Mouse (Mus musculus) CD4-positive helper T cell, adult 2 months (primary cell): ENCODE measurements around the gene Gm30302.
"Not testable (repeated sequence)": the region's sequence is repeated elsewhere in the genome, so short reads cannot be mapped to it uniquely, and the experiment has no call there.

Experiments used
- DNase-seq: peaks from one replicate; pipeline ENCODE4 v3.0.0-alpha.2; 2012; ENCODE audit warnings: low read depth, missing footprints, low spot score

The Gm30302 gene

DNA sequence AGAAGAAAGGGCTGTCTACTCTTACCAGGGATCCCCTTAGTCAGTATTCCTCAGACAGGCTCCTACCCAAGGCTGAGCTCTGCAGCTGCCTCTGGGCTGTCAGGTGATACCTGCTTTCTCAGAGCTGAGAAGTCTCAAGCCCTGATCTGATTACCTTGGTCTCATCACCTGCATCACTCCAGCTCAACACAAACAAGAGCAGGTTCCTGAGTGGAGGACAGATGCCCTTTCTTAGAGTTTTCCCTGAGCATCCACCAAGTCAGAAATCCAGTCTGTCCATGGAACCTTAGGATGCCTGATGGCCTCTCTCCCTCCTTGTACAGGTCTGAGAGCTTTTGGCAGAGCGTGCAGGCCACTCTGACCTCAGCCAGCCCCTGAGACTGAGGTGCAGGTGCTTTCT is at the start of gene Gm30302:
Gene Gm30302, minus strand, starts transcription at position 101 of the 400 bp plus-strand sequence.
- DNase-seq: no peak

DNA sequence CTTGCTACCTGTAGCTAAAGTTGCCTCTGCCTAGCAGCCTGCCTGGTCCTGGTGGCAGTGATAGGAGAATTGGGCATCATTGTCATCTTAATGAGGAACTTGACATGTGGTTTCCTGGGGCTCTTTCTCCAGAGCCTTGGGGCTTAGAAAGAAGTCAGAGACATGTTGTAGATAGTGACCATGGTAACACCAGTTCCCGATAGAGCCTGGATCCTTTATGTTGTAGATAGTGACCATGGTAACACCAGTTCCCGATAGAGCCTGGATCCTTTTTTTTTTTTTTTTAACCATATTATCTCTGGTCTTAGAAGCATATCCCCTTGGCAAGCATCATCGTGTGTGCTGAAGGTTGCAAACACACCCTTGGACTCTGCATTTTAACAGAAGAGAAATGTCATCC is 48.0 kb upstream of the Gm30302 start:
- no peak for DNase-seq

DNA sequence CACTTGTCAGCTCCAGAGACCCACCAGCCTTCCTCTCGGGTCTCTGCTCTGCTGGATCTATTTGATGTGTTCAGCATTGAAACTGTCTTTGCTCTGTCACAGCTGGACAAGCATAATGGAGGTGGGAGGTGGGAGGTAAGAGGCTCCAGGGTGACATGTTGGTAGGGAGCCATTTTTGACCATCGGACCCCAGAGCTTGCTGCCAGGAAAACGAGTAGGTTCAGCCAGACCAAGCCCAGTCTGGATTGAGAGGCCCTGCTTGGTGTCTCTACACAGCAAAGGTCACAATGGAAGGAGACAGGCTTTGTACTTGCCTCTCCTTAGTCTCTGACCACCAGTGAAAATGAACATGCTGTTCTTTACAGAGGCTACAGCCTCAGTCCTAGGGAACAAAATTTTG is 47.3 kb upstream of the Gm30302 start:
- DNase-seq: no peak

DNA sequence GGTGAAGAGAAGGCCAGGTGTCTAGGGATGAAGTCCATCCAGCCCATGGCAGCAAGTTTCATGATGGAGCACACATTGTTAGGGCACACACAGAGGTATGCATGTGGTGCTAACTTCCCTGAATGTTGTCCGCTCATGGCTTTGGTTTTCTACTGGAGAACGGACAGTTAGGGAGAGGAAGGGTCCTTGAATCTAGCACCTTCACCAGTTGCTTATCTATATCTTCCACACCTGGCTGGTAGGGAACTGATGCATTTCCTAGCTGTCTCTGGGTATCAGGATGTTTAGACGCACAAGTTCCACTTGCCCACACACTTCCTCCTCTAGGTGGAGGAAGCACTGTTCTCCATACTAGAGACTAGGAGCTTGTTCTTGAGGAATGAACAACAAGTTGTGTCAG is 46.9 kb upstream of the Gm30302 start:
- DNase-seq: no peak

DNA sequence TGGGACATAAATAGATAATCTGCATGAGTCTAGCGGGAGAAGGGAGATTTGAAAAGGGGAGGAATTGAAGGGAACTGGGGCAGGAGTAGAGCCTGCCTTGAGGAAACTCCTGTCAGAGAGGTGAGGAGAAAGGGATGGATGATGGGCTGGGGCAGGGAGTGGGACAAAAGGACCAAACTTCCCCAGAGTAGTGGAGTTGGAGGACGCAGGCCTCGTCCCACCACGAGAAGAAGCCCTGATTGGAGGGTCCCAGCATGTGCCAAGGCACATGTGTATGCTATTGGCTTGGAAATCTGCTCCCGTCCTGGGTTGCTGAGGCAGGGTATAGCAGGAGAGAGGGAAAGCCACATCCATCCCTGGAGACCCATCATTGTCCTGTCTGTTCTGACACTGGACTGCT is 45.3 kb upstream of the Gm30302 start:
- DNase-seq: no peak

DNA sequence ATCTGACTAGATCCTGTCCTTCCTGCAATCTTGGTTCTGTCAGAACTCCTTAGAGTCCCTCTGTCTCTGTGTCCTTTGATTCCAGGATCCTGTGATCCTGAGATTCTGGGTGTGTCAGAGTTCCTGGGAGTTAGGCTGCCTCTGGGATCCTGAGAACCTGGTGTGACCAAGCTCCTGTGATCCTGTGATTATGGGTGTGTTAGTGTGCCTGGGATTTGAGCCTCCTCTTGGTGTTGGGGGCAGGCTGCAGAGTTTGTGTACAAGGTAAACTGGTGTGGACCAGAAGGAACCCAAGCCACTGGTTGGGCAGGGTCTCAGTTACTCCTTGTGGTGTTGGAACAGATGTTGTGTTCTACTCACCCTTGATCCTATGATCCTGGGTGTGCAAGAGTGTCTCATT is 42.4 kb upstream of the Gm30302 start:
- no peak for DNase-seq

DNA sequence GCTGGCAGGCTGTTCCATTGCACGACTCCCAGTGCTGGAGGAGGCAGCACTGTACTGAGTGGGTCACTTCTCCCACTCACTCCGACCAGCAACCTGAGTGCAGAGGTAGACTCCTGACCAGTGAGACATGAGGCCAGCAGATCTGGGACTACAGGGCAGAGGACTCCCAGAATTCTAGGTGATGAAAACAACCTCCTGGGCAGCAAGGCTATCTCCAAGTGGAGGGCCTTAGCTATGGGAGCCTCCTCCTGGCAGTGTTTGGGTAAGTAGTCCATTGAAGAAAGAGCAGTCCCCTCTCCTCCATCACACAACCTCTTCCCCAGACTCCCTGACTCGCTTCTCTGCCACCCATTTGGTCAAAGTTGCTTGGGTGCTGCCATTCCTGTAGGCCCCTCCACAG is 31.6 kb upstream of the Gm30302 start:
- DNase-seq: no peak

DNA sequence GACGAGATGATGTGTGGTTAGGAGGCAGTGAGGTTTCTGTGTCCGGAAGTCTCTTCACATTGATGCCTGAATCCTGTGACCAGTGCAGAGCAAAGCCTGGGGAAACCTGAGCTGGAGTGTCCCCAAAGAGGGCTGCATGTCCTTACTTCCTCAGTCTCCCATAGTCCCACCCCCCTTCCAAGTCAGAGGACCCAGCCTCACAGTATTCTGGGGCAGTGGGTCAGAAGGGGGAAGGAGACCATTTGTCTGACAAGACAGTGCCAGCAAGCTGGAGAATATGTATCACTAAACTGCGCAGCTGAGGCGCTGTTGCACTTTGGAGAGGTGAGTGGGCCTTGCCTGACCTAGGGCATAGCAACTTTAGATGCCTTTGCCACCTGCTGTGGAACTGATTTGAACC is 26.5 kb upstream of the Gm30302 start:
- DNase-seq: no peak

DNA sequence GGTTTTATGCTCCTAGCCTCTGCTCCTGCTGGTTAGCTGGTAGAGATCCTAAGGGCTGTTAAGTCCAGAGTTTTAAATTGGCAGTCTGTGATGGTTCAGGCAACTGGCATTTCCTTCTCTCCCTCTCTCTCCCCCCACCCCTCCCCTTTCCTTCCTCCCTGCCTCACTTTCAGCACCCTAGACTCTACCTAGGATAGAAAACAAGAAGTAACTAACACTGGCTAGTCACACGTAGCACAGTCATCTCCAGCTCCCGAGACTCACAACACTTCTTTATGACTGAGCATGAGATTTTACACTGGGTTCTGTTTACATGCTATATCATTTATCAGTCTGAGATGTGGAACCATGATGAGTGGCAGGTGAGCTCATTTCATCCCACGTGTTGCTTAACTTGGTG is 16.2 kb upstream of the Gm30302 start:
- DNase-seq: no peak

DNA sequence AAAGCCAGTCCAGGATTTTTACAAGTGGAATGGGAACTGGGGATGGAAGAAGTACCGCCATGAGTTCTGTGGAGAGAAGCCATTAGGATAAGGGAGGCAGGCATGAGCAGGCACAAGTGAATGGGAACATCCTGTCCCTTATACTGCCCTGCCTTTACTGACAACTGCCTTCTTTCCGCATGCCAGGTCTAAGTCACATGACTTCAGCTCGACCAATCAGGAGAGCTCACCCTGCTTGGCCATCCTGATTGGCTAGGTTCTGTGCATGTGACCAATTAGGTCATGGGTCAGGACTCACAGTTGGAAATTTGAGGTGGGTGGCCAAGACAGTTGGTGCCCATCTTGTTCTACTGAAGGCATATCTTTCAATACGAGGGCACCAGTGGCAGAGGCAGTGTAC is 15.6 kb upstream of the Gm30302 start:
- DNase-seq: no peak

DNA sequence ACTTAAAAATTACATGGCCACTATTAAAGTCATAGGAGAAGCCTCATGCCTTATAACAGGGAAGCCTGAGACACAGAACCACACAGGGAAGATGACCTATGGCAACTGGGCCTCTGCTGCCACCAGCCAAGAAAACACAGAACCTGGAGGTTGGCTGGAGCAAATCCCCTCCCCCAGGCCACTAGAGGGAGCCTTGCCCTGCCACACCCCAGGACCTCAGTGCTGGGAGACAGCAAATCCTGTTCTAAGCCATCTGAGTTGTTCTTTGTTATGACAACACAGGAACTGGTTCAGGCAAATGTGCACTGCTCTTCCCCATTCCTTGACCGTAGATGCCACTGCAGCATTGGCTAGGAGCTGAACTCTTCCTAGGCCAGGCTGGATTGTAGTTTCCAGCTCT is 8.3 kb upstream of the Gm30302 start:
- DNase-seq: no peak

DNA sequence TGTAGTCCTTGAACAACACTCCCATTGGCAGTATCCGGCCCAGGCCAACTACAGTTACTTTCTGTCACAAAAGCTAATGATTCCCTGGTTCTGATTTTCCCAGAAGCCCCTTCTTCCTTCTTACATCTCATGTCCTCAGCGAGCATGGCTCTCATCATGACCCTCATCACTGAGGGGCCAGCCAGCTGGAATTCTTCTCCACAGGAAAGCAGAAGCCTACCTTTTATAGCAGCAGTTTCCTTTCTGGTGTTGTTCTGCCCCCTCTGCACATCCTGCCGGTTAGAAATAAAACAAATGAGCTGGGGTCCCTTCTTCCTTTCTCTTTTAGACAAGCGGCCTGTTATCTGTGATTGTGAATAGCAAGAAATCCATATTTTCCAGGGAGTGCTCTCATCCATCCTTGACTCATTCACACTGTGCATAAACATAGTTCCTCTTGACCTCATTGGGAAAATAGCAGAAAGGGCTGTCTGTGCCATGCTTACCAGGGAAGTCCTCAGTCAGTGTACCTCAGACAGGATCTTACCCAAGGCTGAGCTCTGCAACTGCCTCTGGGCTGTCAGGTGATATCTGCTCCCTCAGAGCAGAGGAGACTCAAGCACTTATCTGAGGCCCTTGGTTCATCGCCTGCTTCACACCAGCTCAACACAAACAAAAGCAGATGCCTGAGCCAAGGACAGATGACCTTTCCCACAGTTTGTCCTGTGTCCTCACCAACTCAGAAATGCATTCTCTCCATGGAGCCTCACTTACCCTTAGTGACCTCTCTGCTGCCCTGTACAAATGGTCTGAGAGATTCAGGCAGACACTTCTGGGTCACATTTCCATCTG is 10.0 kb downstream of the Gm30302 start:
- DNase-seq: no peak

DNA sequence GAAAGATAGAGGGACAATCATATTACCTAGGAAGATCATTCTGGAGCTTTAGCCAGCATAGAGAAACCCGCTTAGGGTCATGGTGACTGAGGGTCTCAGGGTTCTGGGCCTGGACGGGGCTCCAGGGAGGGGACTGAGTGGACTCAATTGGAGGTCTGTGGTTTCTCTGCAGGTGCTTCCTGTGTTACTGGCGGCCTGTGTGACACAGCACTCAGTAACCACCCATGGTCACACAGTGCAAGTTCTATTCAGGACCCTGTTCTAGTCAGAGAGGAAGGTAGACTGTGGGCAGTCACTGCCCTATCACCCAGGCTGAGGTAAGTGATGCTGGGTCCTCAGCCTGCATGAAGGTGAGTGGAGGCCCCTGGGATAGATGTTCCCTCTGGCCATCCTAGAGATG is 14.9 kb downstream of the Gm30302 start:
- DNase-seq: no peak

DNA sequence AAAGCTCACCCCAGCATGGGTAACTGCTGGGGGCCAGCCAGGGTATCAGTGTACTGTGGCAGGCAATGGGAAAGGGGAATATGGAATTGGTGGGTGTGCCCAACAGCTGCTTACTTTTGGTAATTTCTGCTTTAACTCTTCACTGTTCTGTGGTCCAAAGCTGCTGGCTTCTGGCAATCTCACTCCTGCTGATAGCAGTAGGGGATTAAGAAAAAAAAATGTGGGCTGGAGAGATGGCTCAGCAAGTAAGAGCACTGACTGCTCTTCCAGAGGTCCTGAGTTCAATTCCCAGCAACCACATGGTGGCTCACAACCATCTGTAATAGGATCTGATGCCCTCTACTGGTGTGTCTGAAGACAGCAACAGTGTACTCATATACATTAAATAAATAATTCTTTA is 27.3 kb downstream of the Gm30302 start:
- DNase-seq: not testable (repeated sequence)

DNA sequence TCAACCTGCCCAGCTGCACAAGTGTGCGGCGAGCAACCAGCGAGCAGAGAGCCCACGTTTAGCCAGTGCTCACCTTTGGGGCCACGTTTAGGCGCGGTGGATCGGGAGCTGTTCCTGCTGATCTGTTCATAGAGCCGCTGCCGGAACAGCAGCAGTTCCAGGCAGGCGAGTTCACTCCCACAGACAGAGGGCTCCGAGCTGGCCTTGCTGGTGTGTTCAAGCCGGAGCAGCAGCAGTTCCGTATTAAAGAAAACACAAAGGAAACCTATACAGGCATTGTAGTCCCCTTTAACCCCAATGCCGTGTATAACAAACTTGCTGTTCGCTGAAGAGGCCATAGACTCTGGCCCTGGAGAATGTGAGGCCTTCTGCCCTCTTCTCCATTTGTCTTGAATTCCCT is 29.7 kb downstream of the Gm30302 start:
- no peak for DNase-seq

DNA sequence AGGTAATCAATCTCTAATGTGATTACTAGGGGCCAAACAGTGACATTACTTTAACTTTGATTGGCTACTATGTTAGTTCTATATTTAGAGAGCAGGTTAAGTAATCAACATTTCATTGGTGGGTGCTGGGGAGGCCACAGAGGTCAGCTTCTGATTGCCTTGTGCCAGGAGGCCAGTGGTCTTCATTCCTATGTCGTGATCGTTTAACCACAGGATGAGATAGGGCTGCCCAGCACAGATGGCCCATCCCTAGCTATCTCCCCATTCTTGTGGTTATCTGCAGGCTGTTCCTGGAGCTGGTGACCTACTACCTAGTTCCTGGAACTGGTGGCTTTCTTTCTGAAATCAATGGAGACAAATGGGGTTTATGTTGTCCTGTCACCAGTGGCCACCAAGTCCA is 30.8 kb downstream of the Gm30302 start:
- no peak for DNase-seq

DNA sequence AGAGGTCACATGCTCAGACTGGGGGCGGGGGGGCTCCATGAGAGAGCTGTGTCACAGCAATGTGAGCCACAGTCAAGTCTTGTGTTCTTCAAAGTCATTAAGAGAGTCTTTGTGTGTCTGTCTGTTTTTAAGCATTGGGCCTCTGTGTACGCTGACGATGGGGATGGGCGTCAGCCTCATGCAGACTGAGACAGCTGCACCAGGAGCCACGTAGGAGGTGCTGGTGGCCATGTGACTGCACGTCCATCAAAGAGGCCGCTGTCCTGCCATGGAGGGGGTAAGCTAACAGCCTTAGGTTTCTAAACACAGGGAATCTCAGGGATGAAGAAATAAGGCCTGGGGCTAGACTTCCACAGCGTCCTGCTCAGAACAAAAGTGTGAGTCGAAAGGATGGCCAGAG is 32.5 kb downstream of the Gm30302 start:
- DNase-seq: peak; percentile 3

DNA sequence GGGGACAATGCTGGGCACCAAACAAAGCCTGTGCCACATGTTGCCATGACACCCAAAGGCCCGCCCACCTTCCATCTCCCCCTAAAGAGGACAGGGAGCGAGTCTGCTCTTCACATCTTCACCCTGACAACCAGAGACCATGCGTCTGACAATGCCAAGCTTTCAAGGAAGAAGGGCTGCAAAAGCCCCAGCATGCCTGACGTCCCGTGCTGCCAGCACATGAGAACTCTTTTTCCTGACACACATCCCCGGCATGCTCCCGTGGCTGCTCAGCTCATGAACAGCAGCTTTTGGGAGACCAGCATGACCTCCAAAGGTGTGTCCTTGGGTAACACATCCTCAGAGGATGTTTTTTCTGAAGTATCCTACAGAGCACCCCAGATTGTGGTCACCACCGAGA is 33.5 kb downstream of the Gm30302 start:
- no peak for DNase-seq

DNA sequence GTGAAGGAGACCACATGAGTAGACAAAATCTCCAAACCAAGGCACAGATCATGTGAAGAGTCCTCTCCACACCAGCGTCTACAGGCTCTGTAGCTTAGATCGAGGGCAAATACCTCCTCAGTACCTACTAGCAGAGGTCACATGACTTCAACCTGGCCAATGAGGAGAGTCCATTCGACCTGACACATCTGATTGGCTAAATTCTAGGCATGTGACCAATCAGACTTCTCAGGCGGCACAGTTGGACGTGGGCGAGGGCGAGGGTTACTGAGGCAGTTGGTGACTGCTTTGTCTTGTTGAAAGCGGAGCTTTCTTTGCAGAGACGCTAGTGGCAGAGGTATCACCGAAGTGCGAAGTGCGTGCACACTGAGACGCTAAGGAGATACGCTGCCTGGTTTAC is 36.6 kb downstream of the Gm30302 start:
- no peak for DNase-seq

DNA sequence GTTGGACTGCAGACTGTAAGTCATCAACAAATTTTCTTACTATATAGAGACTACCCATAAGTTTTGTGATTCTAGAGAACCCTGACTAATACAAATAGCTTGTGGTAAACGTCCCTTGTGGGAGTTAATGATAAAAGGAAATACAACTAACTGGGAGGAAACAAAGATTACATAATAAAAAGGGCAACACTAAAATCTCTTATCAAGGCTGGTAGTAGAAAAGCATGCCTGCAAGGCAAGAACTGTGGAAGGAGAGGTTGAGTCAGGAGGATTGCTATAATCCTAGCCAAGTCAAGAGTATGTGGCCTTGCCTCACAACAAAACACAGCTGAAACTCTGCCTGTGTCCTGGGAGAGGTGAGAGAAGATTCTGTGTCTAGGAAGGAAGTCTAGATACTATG is 38.1 kb downstream of the Gm30302 start:
- DNase-seq: no peak

DNA sequence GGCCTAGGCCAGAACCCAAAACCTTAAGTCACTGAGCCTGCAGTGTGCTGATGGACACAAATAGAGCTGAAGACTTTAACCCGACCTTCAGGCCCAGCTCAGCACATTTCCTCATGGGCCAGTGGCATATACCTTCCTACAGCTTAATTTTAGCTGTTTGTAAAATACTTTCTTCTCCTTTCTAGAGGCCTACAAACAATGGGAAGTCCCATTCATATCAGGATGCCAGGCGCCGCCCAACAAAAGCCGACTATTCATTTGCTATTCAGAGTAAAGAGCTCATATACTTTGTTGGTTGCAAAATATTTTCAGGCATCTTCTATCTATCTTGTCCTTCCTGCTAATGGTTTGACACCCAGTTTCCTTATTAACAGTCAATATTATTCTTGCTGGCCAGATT is 40.8 kb downstream of the Gm30302 start:
- DNase-seq: no peak

DNA sequence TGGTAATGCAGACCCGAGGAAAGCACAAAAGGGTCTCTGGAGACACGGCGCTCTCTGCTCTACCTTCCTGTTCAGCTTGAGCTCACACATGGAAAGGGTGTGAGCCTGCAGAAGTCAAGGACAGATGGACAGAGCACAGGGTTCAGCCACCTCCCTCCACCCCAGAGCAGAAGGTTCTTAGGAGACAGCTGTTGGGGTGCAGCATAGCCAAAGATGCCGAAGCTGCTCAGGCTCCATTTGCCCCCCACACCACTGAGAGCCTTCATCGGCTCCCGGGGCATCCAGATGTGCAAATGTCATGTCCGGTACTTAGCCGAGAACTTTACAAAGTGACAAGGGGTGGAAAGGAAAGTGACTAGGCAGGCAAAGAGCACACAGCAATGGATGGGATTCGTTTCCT is 42.2 kb downstream of the Gm30302 start:
- no peak for DNase-seq

DNA sequence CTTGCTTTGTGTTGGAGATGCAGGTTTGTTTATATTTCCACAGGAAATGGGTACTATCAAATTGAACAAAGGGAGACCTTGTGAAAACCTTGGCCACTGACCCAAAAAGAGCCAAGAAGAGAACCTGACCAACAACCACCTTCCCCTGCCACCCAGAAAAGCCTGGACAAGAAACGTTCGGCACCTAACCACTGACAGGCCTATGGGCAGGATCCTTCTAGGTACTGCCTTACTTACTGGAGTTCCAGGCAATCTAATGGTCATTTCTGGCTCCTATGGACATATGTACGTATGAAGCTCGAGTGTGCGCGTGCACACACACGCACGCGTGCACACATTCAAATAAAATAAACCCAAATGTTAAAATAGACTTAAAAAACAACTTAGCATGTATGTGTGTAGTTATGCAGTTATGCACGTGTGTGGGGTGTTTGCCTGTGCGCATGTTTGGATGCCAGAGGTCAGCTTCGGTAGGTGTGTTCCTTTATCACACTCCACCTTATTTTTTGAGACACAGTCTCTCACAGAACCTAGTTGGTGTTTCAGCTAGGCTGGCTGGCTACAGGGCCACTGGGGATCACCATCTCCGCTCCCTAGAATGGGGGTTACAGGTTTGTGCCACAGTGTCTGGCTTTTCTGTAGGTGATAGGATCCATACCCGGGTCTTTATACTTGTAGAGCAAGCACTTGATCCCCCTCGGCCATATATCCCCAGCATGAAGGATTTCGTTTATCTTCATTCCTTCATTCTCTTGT is 57.3 kb downstream of the Gm30302 start:
- no peak for DNase-seq
